In genomic region chr8:84990349-84990748, GRCm38 (mm10) we compare ENCODE assay signal across 8 mouse cellular contexts. TPM values are rescaled to one million over a fixed set of nuclear protein-coding genes. Genes with fewer than 3 reads are reported as not detected.
DNase-seq lines count a peak whose midpoint lies in the region; ATAC-seq and TF ChIP-seq lines count a peak whose summit lies in the region.

Hook2 (plus strand) TSS chr8:84990603.

- no peaks in the 10 kb centered on the region for H3K9me3 ChIP-seq in E14TG2a.4 (ENCODE audit: low read length)
- H3K9me3 ChIP-seq in forebrain, embryonic 13.5 days (replicated peaks): no peaks in the 10 kb centered on the region
- no peaks in the 10 kb centered on the region for H3K9me3 ChIP-seq in liver, postnatal 0 days (ENCODE audit: low read length)
- H3K9me3 ChIP-seq in neural tube, embryonic 14.5 days (ENCODE audit: control insufficient read depth, low read length): no peaks in the 10 kb centered on the region

- peak; percentile 91 for ATAC-seq in forebrain, embryonic 13.5 days
- ATAC-seq in liver, postnatal 0 days: peak; percentile 85
- peak; percentile 89 for ATAC-seq in neural tube, embryonic 14.5 days (ENCODE audit: low read depth)

- no peak; the same call in 1 of the 2 replicates for TF ChIP-seq EP300 in liver, postnatal 0 days (IDR thresholded peaks at IDR 0.05; ENCODE audit: low read depth)

- peaks cover 36% of the 10 kb centered on the region for H3K36me3 ChIP-seq in E14TG2a.4 (ENCODE audit: insufficient read depth, low read length)
- H3K36me3 ChIP-seq in forebrain, embryonic 13.5 days (ENCODE audit: poor library complexity, severe bottlenecking): no peaks in the 10 kb centered on the region
- no peaks in the 10 kb centered on the region for H3K36me3 ChIP-seq in liver, postnatal 0 days (replicated peaks; ENCODE audit: insufficient read depth, low read length)
- H3K36me3 ChIP-seq in neural tube, embryonic 14.5 days (ENCODE audit: control insufficient read depth, insufficient read depth, low read length): no peaks in the 10 kb centered on the region

- peaks cover 81% of the 10 kb centered on the region for H3K4me1 ChIP-seq in E14TG2a.4 (replicated peaks; ENCODE audit: low read depth, low read length)
- H3K4me1 ChIP-seq in forebrain, embryonic 13.5 days: peaks cover 24% of the 10 kb centered on the region
- peaks cover 32% of the 10 kb centered on the region for H3K4me1 ChIP-seq in liver, postnatal 0 days (ENCODE audit: insufficient read depth)
- peaks cover 9% of the 10 kb centered on the region for H3K4me1 ChIP-seq in neural tube, embryonic 14.5 days (ENCODE audit: control insufficient read depth, insufficient read depth, low read length)

- TF ChIP-seq CTCF in E14TG2a.4 (conservative IDR thresholded peaks at IDR 0.05; ENCODE audit: low read length): peak; percentile 62
- peak; percentile 100 for TF ChIP-seq CTCF in liver, postnatal 0 days (IDR thresholded peaks at IDR 0.05; ENCODE audit: low read depth)

- DNase-seq in c-Kit-positive CD71-positive TER-119-positive erythroid progenitor cells, embryonic 14.5 days (ENCODE audit: low spot score): peak; percentile 99
- peak; percentile 98 to 99 for DNase-seq in heart, postnatal 10 days
- DNase-seq in large intestine, adult 2 months (ENCODE audit: low read depth, low spot score): peak; percentile 98
- peak; percentile 99 for DNase-seq in liver, postnatal 0 days
- DNase-seq in testis, postnatal 10 days (ENCODE audit: low spot score): peak; percentile 99

- intact Hi-C loops in heart, postnatal 10 days (cut with DNase I): loop anchor here (1.0 kb wide), 1 partner anchor 16 kb away; no protein-coding TSS in a partner anchor

- peak within 1 kb of the TSS; percentile 89 for H3K4me2 ChIP-seq in forebrain, embryonic 13.5 days
- peak within 1 kb of the TSS; percentile 97 for H3K4me2 ChIP-seq in liver, postnatal 0 days (ENCODE audit: low read depth, low read length)
- peak within 1 kb of the TSS; percentile 86 for H3K4me2 ChIP-seq in neural tube, embryonic 14.5 days (ENCODE audit: low read depth, low read length)

- H3K27me3 ChIP-seq in E14TG2a.4 (ENCODE audit: insufficient read depth, low read length): no peaks in the 10 kb centered on the region
- peaks cover 28% of the 10 kb centered on the region for H3K27me3 ChIP-seq in forebrain, embryonic 13.5 days
- no peaks in the 10 kb centered on the region for H3K27me3 ChIP-seq in liver, postnatal 0 days (ENCODE audit: insufficient read depth, low read length)
- H3K27me3 ChIP-seq in neural tube, embryonic 14.5 days (ENCODE audit: control insufficient read depth, insufficient read depth, low read length): no peaks in the 10 kb centered on the region

- H3K27ac ChIP-seq in forebrain, embryonic 13.5 days: peak within 1 kb of the TSS; percentile 75
- H3K27ac ChIP-seq in liver, postnatal 0 days (ENCODE audit: low read depth): peak within 1 kb of the TSS; percentile 96
- H3K27ac ChIP-seq in neural tube, embryonic 14.5 days (ENCODE audit: low read depth, low read length): peak within 1 kb of the TSS; percentile 78

- peak within 1 kb of the TSS; percentile 75 for H3K9ac ChIP-seq in forebrain, embryonic 13.5 days
- H3K9ac ChIP-seq in liver, postnatal 0 days (replicated peaks): peak within 1 kb of the TSS; percentile 82
- H3K9ac ChIP-seq in neural tube, embryonic 14.5 days (replicated peaks; ENCODE audit: low read depth, low read length): peak within 1 kb of the TSS; percentile 64

- WGBS in forebrain, embryonic 13.5 days: under 1% methylated on average over 28 of the region's 28 CpGs
- WGBS in large intestine, adult 2 months: 1% methylated on average over 28 of the region's 28 CpGs
- under 1% methylated on average over 25 of the region's 28 CpGs for WGBS in liver, postnatal 0 days (ENCODE audit: insufficient replicate concordance)
- under 1% methylated on average over 28 of the region's 28 CpGs for WGBS in neural tube, embryonic 14.5 days

- H3K4me3 ChIP-seq in E14TG2a.4 (replicated peaks; ENCODE audit: low read length): peak within 1 kb of the TSS; percentile 91
- H3K4me3 ChIP-seq in forebrain, embryonic 13.5 days: peak within 1 kb of the TSS; percentile 57
- peak within 1 kb of the TSS; percentile 63 for H3K4me3 ChIP-seq in liver, postnatal 0 days (ENCODE audit: low read depth, low read length)
- peak within 1 kb of the TSS; percentile 48 for H3K4me3 ChIP-seq in neural tube, embryonic 14.5 days (ENCODE audit: low read depth, low read length)

RNA-seq across cellular contexts. Expression of gene Hook2, which starts in this region (rescaled TPM):
- polyA plus RNA-seq in forebrain, embryonic 13.5 days (2015; fragmentation: Nextera tagmentation; extraction: Ambion mirVana): 16.8 and 21.5 TPM in 2 replicates
- 1 to 10 TPM; 1.8 to 2.3 TPM for total RNA-seq in heart, postnatal 10 days (2021)
- 33.8 and 49.0 TPM in 2 replicates for polyA plus RNA-seq in large intestine, adult 2 months (2012; rRNA removed)
- 12.0 and 12.2 TPM in 2 replicates for polyA plus RNA-seq in liver, postnatal 0 days (2015; fragmentation: Nextera tagmentation; extraction: Ambion mirVana)
- 25.5 and 31.2 TPM in 2 replicates for polyA plus RNA-seq in neural tube, embryonic 14.5 days (2014; fragmentation: Nextera tagmentation; extraction: Ambion mirVana)

Comparison
In these comparisons a context has a peak if more than half of its experiments do, and no peak if none do; other contexts are left out.
1. Peak in every context shown above with its lines: DNase-seq, ATAC-seq, H3K4me3 ChIP-seq and H3K27ac ChIP-seq.